Mouse (Mus musculus): Measurements from ENCODE around the gene Kcnh8. TPM values are rescaled to one million over a fixed set of nuclear protein-coding genes. Genes with fewer than 3 reads are reported as not detected.

Gene Kcnh8
- polyA plus RNA-seq, 1 experiment from 2014 or later, result 0.53 TPM

- Histone ChIP-seq H3K27ac (no peak overlapping the region), H3K4me1 (no peaks in the 10 kb centered on the region), H3K27me3 (ENCODE audit: poor library complexity, severe bottlenecking) (no peaks in the 10 kb centered on the region), H3K4me3 (no peak overlapping the region), H3K36me3 (replicated peaks) (no peaks in the 10 kb centered on the region), H3K9me3 (no peaks in the 10 kb centered on the region)
- no peak for DNase-seq (ENCODE audit: extremely low spot score, low spot score)
Observed at GRCm38 (mm10) chr17:52691988-52692387, 89.5 kb downstream of the Kcnh8 start.

GRCm38 (mm10) chr17:52701944-52702343 lies 99.4 kb downstream of the Kcnh8 start:
- H3K4me1 ChIP-seq, result no peaks in the 10 kb centered on the region
- H3K27ac ChIP-seq, result no peak overlapping the region
- no peaks in the 10 kb centered on the region for H3K27me3 ChIP-seq (ENCODE audit: poor library complexity, severe bottlenecking)
- H3K9me3 ChIP-seq, result no peaks in the 10 kb centered on the region
- H3K4me3 ChIP-seq, result no peak overlapping the region
- WGBS, result 84% methylated on average over 3 of the region's 3 CpGs
- H3K36me3 ChIP-seq (replicated peaks), result no peaks in the 10 kb centered on the region
- DNase-seq (ENCODE audit: extremely low spot score, low spot score), result no peak

- Histone ChIP-seq H3K36me3 (replicated peaks) (no peaks in the 10 kb centered on the region), H3K4me3 (no peak overlapping the region), H3K27ac (no peak overlapping the region), H3K4me1 (peaks cover 5% of the 10 kb centered on the region; the same call in 1 of the 2 replicates), H3K27me3 (ENCODE audit: poor library complexity, severe bottlenecking) (no peaks in the 10 kb centered on the region), H3K9me3 (no peaks in the 10 kb centered on the region)
- DNase-seq (ENCODE audit: extremely low spot score, low spot score), result no peak
- 8% methylated on average over 1 of the region's 1 CpGs for WGBS
Observed at GRCm38 (mm10) chr17:52712319-52712718, 109.8 kb downstream of the Kcnh8 start.

- no peak for DNase-seq (ENCODE audit: extremely low spot score, low spot score)
- Histone ChIP-seq H3K27me3 (ENCODE audit: poor library complexity, severe bottlenecking) (no peaks in the 10 kb centered on the region), H3K27ac (no peak overlapping the region), H3K9me3 (no peaks in the 10 kb centered on the region), H3K36me3 (replicated peaks) (no peaks in the 10 kb centered on the region), H3K4me1 (no peaks in the 10 kb centered on the region), H3K4me3 (no peak overlapping the region)
- 82% methylated on average over 3 of the region's 3 CpGs for WGBS
Observed at GRCm38 (mm10) chr17:52722214-52722613, 119.7 kb downstream of the Kcnh8 start.

GRCm38 (mm10) chr17:52728806-52729205 lies 126.3 kb downstream of the Kcnh8 start:
- no peak for DNase-seq (ENCODE audit: extremely low spot score, low spot score)
- no peak overlapping the region for H3K27ac ChIP-seq
- no peaks in the 10 kb centered on the region for H3K27me3 ChIP-seq (ENCODE audit: poor library complexity, severe bottlenecking)
- WGBS, result 77% methylated on average over 2 of the region's 2 CpGs
- H3K9me3 ChIP-seq, result no peaks in the 10 kb centered on the region
- no peak overlapping the region for H3K4me3 ChIP-seq
- H3K36me3 ChIP-seq (replicated peaks), result no peaks in the 10 kb centered on the region
- H3K4me1 ChIP-seq, result no peaks in the 10 kb centered on the region

- no peaks in the 10 kb centered on the region for H3K27me3 ChIP-seq (ENCODE audit: poor library complexity, severe bottlenecking)
- H3K27ac ChIP-seq, result no peak overlapping the region
- H3K36me3 ChIP-seq (replicated peaks), result no peaks in the 10 kb centered on the region
- H3K4me1 ChIP-seq, result no peaks in the 10 kb centered on the region
- no peak for DNase-seq (ENCODE audit: extremely low spot score, low spot score)
- H3K9me3 ChIP-seq, result peaks cover 5% of the 10 kb centered on the region; the same call in 1 of the 2 replicates
- no peak overlapping the region for H3K4me3 ChIP-seq
Observed at GRCm38 (mm10) chr17:52738436-52738835, 135.9 kb downstream of the Kcnh8 start.

- WGBS, result 77% methylated on average over 3 of the region's 3 CpGs
- Histone ChIP-seq H3K9me3 (no peaks in the 10 kb centered on the region), H3K27me3 (ENCODE audit: poor library complexity, severe bottlenecking) (no peaks in the 10 kb centered on the region), H3K36me3 (replicated peaks) (no peaks in the 10 kb centered on the region), H3K27ac (no peak overlapping the region), H3K4me1 (no peaks in the 10 kb centered on the region), H3K4me3 (no peak overlapping the region)
- DNase-seq (ENCODE audit: extremely low spot score, low spot score), result no peak
Observed at GRCm38 (mm10) chr17:52788151-52788550, 185.6 kb downstream of the Kcnh8 start.

GRCm38 (mm10) chr17:52804463-52804862 lies 202.0 kb downstream of the Kcnh8 start:
- WGBS, result 64% methylated on average over 6 of the region's 6 CpGs
- H3K27ac ChIP-seq, result no peak overlapping the region
- peaks cover 5% of the 10 kb centered on the region; the same call in 1 of the 2 replicates for H3K4me1 ChIP-seq
- no peak for DNase-seq (ENCODE audit: extremely low spot score, low spot score)
- H3K9me3 ChIP-seq, result no peaks in the 10 kb centered on the region
- H3K36me3 ChIP-seq (replicated peaks), result no peaks in the 10 kb centered on the region
- H3K27me3 ChIP-seq (ENCODE audit: poor library complexity, severe bottlenecking), result no peaks in the 10 kb centered on the region
- no peak overlapping the region for H3K4me3 ChIP-seq

- Histone ChIP-seq H3K27ac (no peak overlapping the region), H3K4me1 (no peaks in the 10 kb centered on the region), H3K27me3 (ENCODE audit: poor library complexity, severe bottlenecking) (no peaks in the 10 kb centered on the region), H3K4me3 (no peak overlapping the region), H3K9me3 (peaks cover 3% of the 10 kb centered on the region; the same call in 1 of the 2 replicates), H3K36me3 (replicated peaks) (no peaks in the 10 kb centered on the region)
- DNase-seq (ENCODE audit: extremely low spot score, low spot score), result no peak
- 93% methylated on average over 1 of the region's 1 CpGs for WGBS
Observed at GRCm38 (mm10) chr17:52810773-52811172, 208.3 kb downstream of the Kcnh8 start.

- WGBS, result 89% methylated on average over 1 of the region's 1 CpGs
- Histone ChIP-seq H3K36me3 (replicated peaks) (no peaks in the 10 kb centered on the region), H3K27me3 (ENCODE audit: poor library complexity, severe bottlenecking) (no peaks in the 10 kb centered on the region), H3K9me3 (peaks cover 3% of the 10 kb centered on the region; the same call in 1 of the 2 replicates), H3K4me3 (no peak overlapping the region), H3K27ac (no peak overlapping the region), H3K4me1 (no peaks in the 10 kb centered on the region)
- DNase-seq (ENCODE audit: extremely low spot score, low spot score), result no peak
Observed at GRCm38 (mm10) chr17:52819007-52819406, 216.5 kb downstream of the Kcnh8 start.

- Histone ChIP-seq H3K4me3 (no peak overlapping the region), H3K27me3 (ENCODE audit: poor library complexity, severe bottlenecking) (no peaks in the 10 kb centered on the region), H3K27ac (no peak overlapping the region), H3K36me3 (replicated peaks) (no peaks in the 10 kb centered on the region), H3K9me3 (no peaks in the 10 kb centered on the region), H3K4me1 (no peaks in the 10 kb centered on the region)
- 93% methylated on average over 4 of the region's 4 CpGs for WGBS
- no peak for DNase-seq (ENCODE audit: extremely low spot score, low spot score)
Observed at GRCm38 (mm10) chr17:52829678-52830077, 227.2 kb downstream of the Kcnh8 start.

GRCm38 (mm10) chr17:52873195-52873594 lies 270.7 kb downstream of the Kcnh8 start:
- H3K9me3 ChIP-seq, result no peaks in the 10 kb centered on the region
- 93% methylated on average over 3 of the region's 3 CpGs for WGBS
- no peaks in the 10 kb centered on the region for H3K4me1 ChIP-seq
- no peak overlapping the region for H3K4me3 ChIP-seq
- H3K27ac ChIP-seq, result no peak overlapping the region
- H3K27me3 ChIP-seq (ENCODE audit: poor library complexity, severe bottlenecking), result no peaks in the 10 kb centered on the region
- no peak for DNase-seq (ENCODE audit: extremely low spot score, low spot score)
- no peaks in the 10 kb centered on the region for H3K36me3 ChIP-seq (replicated peaks)

GRCm38 (mm10) chr17:52878964-52879363 lies 276.5 kb downstream of the Kcnh8 start:
- no peaks in the 10 kb centered on the region for H3K4me1 ChIP-seq
- H3K27ac ChIP-seq, result no peak overlapping the region
- WGBS, result 53% methylated on average over 1 of the region's 1 CpGs
- no peaks in the 10 kb centered on the region for H3K27me3 ChIP-seq (ENCODE audit: poor library complexity, severe bottlenecking)
- no peak for DNase-seq (ENCODE audit: extremely low spot score, low spot score)
- H3K9me3 ChIP-seq, result no peaks in the 10 kb centered on the region
- H3K4me3 ChIP-seq, result no peak overlapping the region
- no peaks in the 10 kb centered on the region for H3K36me3 ChIP-seq (replicated peaks)

GRCm38 (mm10) chr17:52880051-52880450 lies 277.5 kb downstream of the Kcnh8 start:
- Histone ChIP-seq H3K4me1 (no peaks in the 10 kb centered on the region), H3K27ac (no peak overlapping the region), H3K36me3 (replicated peaks) (no peaks in the 10 kb centered on the region), H3K27me3 (ENCODE audit: poor library complexity, severe bottlenecking) (no peaks in the 10 kb centered on the region), H3K4me3 (no peak overlapping the region), H3K9me3 (no peaks in the 10 kb centered on the region)
- DNase-seq (ENCODE audit: extremely low spot score, low spot score), result no peak
- WGBS, result 85% methylated on average over 2 of the region's 2 CpGs
